Mouse (Mus musculus) olfactory bulb, adult 2 months (tissue): ENCODE measurements around the gene Tshz3.

ENCODE experiments used
- CTCF ChIP-seq: fragments of 200-500 bp; IDR thresholded peaks from 2 replicates; pipeline ENCODE4 v1.5.1; 2012; ENCODE audit warnings: low read depth, mild to moderate bottlenecking, low read length, moderate library complexity; ENCODE audit not compliant: insufficient read depth
- POLR2A ChIP-seq: fragments of 200-500 bp; IDR thresholded peaks from 2 replicates; pipeline ENCODE4 v1.6.1; 2012; ENCODE audit warnings: mild to moderate bottlenecking, low read depth, low read length, moderate library complexity; ENCODE audit not compliant: insufficient read depth

DNA sequence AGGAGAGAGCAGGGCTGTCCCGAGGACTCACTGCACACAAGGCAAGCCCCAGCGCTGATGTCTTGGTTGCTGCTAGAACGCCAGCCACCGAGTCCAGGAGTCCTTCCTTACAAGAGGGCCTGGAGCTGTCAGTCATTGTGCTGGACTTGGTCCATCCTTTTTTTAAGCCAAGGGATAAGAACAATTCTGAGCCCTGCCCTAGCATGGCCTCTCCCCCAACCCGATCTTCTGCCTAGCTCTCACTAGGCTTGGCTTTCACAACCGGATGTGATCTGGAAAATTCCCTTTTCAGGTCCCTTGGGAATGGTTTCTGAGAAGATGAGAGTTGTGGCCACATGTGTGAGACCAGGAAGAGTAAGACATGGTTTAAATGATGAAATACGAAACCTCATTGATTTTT is 34.5 kb upstream of the Tshz3 start:
- no peak for TF ChIP-seq CTCF
- TF ChIP-seq POLR2A: no peak
